Mouse (Mus musculus): ENCODE results near the gene Galt.
"Not testable (repeated sequence)": the region's sequence is repeated elsewhere in the genome, so short reads cannot be mapped to it uniquely, and the experiment has no call there.

GRCm38 (mm10) chr4:41783197-41783596 is 28.2 kb downstream of the Galt start:
- TF ChIP-seq CTCF, POLR2A (IDR thresholded peaks at IDR 0.05; ENCODE audit: extremely low read depth, insufficient read depth, low read length): not testable (repeated sequence)
